Mouse (Mus musculus) Muller cell, postnatal 12 days (primary cell): ENCODE results near the gene Olfr91.
"Not testable (repeated sequence)": the region's sequence is repeated elsewhere in the genome, so short reads cannot be mapped to it uniquely, and the experiment has no call there.

Experiments
- DNase-seq: peaks from one replicate; pipeline ENCODE4 v3.0.0-alpha.2; 2015; ENCODE audit errors: inconsistent ontology term

Gene Olfr91

DNA sequence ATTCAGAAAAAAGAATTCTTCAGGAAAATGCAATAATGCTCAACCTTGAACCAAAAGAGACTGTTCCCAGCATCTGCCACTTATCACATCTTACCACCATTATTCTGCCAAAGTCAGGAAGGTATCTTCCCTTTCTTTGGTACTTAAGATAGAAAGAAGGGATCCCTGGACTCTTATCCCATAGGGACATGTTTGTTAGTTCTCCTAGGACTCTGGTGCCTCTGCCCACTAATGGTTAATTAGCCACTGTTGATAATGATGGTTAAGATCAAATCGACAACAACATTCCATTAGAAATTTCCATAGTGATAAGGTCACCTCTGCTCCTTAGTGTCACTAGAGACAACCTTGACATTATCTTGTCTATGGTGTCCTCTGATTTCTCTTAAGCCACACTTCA lies at the start of gene Olfr91:
Gene Olfr91, minus strand, starts transcription at position 101 of the 400 bp plus-strand sequence.
- DNase-seq = no peak

DNA sequence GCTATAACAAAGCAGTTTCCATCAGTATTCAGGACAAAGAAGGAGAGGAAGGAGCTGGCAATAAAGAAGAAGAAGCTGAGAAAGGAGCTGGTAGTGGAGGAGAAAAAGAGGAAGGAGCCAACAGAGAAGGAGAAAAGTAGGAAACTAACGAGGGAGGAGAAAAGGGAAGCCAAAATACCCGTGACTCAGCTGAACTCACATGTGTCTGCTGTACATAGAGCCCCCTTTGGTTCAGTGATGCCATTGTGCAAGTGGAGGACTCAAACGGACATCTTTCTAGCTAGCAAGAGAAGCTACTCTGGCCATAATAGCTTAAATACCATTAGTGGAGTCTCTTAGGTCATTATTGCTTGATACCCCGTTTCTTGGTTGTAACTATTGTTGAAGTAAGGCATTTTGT lies 33.3 kb upstream of the Olfr91 start:
- DNase-seq = not testable (repeated sequence)

DNA sequence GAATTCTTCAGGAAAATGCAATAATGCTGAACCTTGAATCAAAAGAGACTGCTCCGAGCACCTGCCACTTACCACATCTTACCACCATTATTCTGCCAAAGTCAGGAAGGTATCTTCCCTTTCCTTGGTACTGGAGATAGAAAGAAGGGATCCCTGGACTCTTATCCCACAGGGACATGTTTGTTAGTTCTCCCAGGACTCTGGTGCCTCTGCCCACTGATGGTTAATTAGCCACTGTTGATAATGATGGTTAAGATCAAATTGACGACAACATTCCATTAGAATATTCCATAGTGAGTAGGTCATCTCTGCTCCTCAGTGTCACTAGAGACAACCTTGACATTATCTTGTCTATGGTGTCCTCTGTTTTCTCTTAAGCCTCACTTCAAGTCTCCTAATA lies 21.9 kb upstream of the Olfr91 start, which contains the start of gene Olfr92:
Gene Olfr92, minus strand, starts transcription at position 101 of the 400 bp plus-strand sequence.
- DNase-seq = no peak

DNA sequence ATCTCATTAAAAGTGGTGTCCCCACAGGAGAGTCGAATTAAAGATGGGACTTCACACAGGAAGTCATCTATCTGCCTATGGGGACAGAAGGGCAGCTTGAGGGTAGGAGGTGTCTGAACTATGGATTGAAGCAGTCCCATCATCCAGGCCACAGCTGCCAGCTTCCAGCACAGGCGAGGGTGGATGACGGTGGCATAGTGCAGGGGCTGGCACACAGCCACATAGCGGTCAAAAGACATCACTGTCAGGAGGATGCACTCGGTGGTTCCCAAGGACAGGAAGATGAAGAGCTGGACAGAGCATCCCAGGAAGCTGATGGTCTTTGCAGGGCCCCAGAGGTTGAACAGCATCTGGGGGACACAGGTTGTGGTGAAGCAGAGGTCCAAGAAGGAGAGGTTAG lies 4.8 kb downstream of the Olfr91 start:
- DNase-seq = peak; percentile 57

DNA sequence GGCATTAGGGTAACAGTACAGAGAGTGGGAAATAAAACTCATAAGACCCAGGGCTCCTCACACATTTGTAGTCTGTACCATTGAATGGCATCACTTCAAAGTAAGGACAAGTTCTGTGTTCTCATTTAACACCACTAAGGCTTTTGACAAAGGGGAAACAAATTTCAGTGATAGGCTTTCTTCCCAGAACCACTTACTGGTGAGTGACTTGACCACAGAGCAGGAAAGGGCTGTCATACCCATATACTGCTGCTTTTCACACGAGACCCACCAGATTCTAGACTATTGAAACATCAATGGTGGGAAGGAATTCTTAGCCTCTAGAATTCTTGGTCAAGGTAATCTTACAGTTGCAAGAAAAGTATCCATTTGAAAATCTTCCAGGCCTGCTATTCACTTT lies 5.9 kb downstream of the Olfr91 start:
- DNase-seq = no peak

DNA sequence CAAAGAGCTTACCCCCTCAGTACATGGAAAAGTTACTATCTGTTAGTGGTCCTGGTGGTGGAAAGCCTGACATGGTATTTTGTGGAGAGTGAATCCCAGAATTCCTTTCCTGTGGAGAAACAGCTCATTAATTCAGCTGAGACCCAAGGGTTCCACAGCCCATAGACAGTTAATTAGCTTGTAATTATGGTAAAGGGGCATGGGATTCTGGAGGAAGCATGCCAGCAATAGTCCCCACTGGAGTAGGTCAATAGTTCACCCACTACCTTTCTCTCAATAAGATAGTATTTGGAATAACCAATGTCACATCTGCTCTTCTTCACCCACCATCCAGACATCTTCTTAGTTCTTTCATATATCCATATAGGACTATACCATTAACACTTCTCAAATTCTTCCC lies 9.7 kb downstream of the Olfr91 start, which contains the start of gene Olfr90:
Gene Olfr90, minus strand, starts transcription at position 101 of the 400 bp plus-strand sequence.
- DNase-seq = no peak

DNA sequence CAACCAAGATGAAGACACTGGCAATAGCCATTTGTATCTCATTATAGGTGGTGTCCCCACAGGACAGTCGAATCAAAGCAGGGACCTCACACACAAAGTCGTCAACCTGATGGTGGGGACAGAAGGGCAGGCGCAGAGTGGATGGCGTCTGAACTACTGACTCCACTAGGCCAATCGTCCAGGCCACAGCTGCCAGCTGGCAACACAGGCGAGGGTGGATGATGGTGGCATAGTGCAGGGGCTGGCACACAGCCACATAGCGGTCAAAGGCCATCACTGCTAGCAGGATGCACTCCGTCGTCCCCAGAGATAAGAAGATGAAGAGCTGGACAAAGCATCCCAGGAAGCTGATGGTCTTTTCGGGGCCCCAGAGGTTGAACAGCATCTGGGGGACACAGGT lies 12.5 kb downstream of the Olfr91 start:
- no peak for DNase-seq

DNA sequence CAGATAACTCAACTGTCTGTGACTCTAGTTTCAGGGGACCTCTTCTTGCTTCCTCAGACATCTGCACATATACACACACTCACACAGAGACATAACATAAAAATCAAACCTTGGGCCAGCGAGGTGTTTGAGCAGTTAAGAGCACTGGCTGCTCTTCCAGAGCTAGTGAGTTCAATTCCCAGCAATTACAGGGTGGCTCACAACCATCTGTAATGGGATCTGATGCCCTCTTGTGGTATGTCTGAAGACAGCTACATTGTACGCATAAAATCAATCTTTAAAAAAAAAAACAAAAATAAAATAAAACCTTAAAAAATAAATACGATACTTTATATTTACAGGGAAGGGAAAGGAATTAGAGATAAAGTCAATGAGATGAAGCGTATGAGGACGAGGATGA lies 13.4 kb downstream of the Olfr91 start:
- DNase-seq = no peak

DNA sequence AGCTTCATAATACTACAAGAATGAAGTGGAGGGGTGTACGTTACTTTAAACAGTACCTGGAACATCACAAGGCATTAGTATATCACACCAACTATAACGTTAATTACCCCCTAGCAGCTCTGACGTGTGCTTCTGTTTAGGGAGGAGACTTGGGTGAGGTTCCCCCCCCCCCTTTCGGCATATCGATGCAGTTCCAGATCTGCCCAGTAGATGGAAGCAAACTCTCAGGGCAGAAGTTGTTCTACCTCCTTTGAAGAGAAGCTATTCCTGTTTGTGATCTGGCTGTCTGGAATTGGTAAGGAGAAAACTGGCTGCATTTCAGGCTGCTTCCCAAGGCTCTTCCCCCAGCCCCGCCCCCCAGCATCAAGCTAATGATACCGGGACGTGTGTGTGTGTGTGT lies 14.8 kb downstream of the Olfr91 start:
- peak; percentile 92 for DNase-seq

DNA sequence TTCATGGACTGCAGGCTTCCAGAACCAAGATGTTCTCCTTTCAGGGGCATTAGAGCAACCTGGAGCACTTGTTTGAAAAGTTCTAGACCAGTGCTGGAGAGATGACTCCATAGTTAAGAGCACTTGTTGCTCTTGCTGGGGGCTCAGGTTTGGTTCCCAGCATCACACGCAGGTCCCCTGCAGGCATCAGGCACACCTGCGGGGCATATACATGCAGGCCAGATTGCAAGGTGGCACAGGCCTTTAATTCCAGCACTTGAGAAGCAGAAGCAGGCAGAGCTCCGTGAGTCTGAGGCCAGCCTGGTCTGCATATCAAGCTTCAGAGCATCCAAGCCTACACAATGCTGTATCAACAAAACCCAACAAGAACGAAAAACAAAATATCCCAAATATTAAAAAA lies 16.4 kb downstream of the Olfr91 start:
- no peak for DNase-seq

DNA sequence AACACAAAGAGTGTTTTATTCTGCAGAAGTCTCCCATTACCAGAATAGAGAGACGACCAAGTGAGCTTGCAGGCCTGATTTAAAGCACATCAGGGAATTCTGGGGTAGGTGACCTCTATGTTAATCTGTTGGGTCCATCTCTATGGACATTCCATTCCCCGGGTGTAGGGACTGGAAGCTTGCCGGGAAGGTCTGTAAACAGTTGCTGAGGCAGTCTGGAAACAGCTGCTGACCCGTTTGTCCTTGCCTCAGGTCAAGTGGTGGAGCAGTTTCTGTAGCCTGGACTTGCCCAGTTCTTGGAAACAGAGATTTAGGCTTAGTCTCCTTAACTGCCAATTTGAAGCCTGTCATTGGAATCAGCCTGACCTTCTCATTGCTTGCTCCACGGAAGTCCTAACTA lies 18.0 kb downstream of the Olfr91 start:
- DNase-seq = no peak

DNA sequence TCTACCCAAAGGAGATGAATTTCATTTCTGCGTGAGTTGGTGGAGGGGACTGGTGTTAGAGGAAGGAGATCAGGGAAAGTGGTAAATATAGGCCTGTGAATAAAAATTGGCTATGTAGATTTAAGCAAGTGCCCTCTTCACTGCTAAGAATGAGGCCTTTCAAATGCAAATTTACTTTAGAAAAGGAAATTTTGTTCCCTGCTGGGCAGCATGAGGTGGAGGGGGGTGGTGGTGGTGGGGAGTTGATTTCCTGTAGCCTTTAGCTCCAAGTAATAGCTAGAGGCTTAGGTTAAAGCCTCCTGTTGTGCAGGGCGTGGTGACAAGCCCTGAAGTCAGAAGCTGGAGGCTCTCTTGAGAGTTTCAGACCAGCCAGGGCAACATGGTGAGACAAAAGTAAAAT lies 19.1 kb downstream of the Olfr91 start:
- no peak for DNase-seq

DNA sequence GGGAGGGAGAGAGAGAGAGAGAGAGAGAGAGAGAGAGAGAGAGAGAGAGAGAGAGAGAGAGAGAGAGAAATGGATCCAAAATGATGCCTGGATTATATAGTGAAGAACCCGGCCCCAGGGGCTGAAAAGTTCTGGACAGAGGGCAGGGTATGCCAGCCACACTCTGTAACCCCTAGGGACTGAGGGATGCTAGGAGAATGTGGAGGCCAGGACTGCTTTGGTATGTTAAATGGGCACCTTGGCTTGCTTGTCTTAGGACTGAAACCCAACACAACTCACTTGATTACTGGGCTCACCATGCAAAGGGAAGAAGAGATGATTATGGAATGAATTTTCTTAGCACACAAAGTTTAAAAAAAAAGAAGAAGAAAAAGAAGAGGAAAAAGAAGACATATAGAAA lies 19.9 kb downstream of the Olfr91 start:
- no peak for DNase-seq

DNA sequence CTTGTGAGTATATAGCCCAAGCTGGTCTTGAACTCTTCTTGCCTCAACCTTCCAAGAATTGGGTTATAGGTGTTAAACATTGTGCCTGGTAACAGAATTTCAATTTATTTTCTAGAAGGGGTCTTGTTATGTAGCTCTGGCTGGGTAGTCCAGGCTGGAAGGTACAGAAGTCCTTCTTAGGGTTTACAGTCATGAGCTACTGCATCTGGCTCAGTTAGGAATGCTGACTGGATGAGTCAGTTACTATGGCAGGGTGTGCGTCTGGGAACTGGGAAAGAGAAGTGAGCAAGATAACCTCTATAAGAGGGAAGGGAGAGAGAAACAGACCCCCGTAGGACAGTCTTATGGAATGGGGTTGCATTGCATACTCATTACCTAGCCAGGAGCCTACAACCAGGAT lies 22.3 kb downstream of the Olfr91 start:
- DNase-seq = no peak

DNA sequence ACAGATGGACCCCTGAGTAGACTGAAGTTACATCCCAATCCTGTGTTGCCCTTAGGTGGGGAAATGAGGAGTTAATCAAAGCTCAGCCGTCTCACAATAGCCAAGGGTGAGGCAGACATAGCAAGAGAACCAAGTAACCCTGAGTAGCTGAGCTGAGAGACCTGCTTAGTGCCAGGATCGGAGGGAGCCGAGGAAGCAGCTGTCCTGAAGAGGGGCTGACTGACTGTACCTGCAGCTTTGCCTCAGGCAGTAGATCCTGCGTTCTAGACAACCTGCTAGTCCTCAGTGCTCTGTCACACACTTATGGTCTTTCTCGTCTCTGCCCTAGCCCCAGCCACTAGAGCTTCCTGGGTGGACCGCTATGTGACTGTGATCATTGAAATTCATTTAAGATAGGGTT lies 22.9 kb downstream of the Olfr91 start:
- no peak for DNase-seq

DNA sequence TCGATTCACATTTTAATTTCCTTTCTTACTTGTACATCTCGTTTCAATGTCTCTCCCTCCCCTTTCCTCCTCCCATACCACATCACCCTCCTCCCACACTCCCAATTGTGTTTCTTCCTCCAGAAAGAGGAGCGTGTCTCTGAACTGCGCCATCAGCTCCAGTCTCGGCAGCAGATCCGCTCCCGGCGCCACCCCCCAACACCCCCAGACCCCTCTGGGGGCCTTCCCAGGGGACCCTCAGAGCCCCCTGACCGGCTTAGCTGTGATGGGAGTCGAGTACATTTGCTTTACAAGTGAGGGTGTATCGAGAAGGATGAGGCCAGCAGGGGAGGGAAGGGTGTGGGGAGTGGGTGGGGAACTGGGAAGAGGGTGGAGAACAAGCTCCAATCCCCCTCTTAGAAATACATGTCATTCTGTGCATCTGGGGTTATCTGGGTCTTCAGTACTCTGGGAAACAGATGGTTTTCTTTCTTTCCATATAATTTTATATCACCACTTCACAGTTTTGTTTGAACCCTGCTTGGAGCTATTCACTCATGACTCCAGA lies 25.3 kb downstream of the Olfr91 start:
- DNase-seq = no peak

DNA sequence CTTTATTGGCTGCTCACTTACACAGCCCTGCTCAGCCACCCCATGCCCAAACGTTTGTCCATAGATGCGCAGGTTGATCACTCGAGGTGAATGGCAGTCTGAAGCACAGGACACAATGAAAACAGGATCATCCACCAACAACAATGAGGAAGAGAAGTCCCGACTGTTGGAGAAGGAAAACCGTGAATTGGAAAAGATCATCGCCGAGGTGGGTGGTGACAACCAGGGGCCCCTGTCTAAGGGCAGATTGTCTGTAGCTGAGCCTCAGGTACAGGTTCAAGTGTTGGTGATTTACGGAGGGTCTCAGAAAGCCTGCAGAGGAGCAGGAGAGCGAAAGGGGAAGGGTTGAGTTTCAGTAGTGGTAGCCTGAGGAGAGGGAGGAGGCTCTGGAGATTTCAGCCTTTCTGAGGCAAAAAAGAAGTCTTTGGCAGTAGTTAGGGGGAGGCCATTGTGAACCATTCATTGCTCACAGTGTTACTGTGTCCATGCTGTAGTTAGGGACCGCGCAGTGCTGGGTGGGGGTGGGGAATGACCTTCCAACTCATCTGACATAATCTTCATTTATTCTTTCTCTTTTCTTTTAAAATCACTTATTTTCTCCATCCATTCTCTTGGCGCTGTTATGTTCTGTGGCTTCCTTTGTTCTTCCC lies 25.9 kb downstream of the Olfr91 start:
- no peak for DNase-seq

DNA sequence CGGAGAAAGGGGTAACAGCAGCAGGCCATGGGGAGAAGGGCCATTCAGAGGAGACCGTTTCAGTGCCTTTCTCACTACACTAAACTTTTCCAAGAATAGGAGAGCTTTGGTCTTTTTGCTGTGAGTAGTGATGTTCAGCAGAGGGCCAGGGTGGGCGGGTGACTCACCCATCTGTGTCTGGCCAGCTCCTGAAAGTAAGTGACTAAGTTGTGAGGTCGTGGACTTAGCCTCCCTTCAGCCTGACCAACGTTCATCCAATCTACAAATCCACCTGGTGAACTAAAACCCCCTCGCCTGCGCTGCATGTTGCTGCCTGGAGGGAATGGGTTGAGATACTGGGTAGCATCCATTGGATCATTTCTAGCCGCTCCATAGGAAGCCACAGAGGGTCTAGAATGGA lies 28.0 kb downstream of the Olfr91 start:
- peak; percentile 61 for DNase-seq

DNA sequence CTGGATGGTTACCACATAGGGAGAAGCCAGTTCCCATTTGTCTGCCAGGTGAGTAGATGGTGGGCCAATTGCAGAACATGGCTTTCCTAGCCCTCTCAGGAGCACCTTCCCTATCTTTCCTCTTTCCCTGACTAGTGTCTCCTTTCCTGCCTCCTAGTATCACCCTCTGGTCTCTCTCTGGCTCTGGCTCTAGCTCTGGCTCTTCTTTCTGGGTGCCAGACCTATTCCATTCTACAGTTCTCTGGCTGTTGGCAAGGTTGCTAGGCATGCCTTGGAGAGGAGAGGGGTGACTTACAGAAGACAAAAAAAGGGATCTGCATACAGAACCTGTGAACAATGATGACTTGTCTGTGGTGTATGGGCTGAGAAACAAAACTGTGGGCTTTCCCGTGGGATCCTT lies 30.2 kb downstream of the Olfr91 start:
- no peak for DNase-seq

DNA sequence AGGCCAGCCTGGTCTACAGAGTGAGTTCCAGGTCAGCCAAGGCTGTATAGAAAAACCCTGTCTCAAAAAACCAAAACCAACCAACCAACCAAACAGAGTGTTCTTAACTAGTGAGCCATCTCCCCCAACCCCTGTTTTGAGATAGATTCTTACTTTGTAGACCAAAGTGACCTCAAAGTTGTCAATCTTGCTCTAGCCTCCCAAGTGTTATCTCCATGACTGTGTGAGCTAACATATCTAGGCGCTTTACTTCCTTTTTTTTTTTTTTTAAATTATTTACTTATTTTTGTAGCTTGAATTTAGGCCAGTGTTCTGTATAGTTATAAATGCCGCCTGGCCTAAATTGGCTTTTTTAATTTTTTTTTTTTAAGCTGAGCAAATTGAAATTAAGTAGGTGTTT lies 32.1 kb downstream of the Olfr91 start:
- DNase-seq = no peak

DNA sequence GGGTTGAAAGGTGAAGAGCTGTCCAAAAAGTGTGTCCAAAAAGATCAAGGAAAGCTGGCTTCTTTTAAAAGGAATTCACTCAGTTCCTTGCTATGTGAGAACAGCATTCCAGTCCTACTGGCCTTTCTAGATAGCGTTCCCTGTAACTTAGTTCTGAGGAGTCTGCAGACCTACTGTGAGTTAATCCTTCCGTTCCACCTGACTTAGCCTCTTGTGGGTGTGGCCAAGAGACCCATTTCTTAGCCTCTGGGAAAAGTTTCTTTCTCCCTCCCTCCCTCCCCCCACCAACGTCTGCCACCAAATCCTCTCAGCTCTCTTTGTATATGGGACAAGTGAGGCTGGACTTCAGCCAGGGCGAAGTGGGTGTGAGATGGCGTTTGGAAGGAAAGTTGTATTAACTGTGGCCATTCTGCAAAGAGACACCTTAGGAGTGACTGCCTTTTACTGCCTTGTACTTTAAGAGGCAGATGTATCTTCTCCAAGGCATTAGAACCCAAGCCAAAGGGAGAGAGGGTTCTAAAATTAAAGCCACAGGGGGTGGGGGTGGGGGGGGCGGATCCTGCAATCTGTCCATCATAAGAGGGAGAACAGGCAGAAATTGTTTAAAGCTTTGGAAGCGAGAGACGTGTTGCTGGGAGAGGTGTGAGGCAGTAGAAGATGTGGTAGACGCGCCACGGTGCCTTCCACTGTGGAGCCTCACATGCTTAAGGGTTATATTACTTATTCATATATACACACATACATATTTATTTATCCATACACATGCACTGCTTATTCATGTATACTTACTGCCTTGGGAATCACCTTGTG lies 34.2 kb downstream of the Olfr91 start:
- no peak for DNase-seq

DNA sequence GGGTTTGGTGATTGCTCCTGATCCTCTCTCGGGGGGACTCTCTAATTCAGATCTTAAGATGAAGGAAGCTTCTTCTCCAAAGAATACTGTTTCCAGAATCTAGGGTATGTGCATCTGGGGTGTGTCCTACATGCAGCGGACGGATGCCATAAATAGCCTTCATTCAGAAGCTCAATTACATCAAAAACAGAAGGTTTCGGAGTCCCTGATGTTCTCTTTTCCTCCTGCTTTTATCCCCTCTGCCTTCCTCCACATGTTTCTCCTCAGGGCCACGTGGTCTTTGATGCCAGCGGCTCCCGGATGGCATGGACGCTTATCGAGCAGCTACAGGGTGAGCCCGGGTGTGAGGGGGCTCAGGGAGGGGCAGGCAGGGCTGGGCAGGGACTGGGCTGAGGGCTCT lies 35.0 kb downstream of the Olfr91 start:
- DNase-seq = no peak

DNA sequence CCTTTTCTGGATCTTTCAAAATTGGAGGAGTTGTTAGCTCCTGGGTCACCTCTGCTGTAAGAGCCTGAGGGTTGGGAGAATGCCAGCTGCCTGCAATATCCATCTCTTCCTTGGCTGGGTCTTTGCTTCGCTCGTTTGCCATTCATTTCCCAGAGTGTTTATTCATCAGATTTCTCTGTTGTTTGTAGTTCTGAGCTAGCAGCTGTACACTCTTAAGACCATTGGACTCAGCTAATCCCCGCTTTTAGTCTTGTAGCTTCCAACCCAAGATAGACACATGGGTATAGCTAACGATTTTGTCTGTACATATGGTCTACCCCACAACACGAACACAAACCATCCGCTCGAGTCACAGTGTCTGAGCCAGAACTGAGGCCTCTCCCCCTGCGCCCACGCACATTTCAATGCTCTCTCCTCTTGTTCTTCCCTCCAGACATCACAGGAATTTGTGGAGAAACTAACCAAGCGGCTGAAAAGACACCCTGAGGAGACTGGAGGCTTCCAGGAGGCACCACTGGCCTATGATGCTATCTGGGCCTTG lies 35.9 kb downstream of the Olfr91 start:
- peak; percentile 73 for DNase-seq
